Mouse (Mus musculus) WW6 (cell line): ENCODE results near the gene Bcar3.

Experiments
- DNase-seq: peaks from one replicate; pipeline ENCODE4 v3.0.0-alpha.2; 2013; ENCODE audit warnings: low read depth, low spot score

Gene Bcar3

DNA sequence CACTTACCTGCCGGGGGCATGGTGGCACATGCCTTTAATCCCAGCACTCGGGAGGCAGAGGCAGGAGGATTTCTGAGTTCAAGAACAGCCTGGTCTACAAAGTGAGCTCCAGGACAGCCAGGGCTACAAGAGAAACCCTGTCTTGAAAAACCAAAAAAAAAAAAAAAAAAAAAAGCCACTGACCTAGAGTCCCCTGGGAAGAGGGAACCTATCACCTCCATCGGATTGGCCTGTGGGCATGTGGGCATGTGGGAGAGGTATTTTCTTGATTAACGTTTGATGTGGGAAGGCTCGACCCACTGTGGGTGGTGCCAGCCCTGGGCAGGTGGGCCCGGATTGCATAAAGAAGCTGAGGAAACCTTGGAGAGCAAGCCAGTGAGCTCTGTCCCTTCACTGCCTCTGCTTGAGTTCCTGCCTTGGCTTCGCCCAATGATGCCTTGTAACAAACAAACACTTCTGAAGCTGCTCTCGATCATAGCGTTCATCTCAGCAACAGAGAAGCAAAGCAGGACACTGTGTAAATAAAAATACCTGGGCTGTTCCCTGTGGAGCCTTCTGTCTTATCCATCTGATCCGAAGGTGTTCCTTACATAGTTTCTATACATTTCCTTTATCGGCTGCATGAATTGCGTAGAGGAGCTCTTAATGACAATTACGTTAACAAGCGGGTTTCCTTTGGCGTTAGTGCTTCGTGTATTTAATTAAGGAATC, 124.8 kb downstream of the Bcar3 start:
- DNase-seq: no peak

DNA sequence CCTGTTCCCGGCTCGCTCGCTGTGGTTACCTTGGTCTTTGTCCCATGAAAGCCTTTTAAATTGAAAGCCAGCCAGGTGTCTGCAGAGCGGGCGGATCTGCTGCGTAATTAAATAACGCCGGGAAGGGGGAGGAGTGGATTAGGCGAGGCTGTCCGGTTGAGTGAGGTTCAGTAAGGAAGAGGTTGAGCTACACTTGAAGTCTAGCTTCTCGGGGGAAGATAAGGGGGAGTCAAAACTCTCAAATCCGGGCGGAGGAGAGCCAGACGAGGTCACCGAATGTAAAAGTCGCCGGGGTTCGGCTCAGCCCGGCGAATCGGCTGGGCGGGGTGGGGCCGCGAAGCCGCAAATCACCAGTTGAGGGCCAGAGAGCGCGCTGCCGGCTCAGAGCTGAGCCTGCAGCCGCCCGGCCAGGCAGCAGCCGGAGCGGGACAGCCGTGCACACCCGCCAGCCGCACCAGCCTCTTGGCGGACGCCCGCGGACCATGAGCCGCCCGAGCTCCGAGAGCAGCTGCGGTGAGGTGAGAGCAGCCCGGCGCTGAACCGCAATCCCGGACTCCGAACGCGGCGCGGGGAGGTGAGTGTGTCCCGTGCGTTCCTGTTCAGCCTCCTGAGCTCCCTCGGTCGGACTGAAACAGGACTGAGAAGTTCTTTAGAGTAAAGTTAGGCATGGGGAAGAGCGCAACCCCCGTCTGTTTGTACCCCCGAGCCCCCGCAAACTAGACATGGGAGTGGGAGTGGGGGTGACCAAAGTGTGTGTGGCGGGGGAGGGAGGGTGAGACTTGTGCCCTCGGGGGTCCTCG, 125.9 kb downstream of the Bcar3 start:
- peak; percentile 58 for DNase-seq

- no peak for DNase-seq
These were observed 126.5 kb downstream of the Bcar3 start for GRCm38 (mm10) chr3:122420410-122420774.

GRCm38 (mm10) chr3:122421042-122421702, 127.2 kb downstream of the Bcar3 start:
- DNase-seq: no peak

- DNase-seq: no peak
These were observed 127.9 kb downstream of the Bcar3 start for GRCm38 (mm10) chr3:122421802-122422201.

GRCm38 (mm10) chr3:122422276-122422675, 128.3 kb downstream of the Bcar3 start:
- DNase-seq: no peak

- DNase-seq: no peak
These were observed 129.7 kb downstream of the Bcar3 start for GRCm38 (mm10) chr3:122423643-122424042.

- DNase-seq: no peak
These were observed 134.4 kb downstream of the Bcar3 start for GRCm38 (mm10) chr3:122428325-122428821.

- DNase-seq: no peak
These were observed 137.0 kb downstream of the Bcar3 start for GRCm38 (mm10) chr3:122430780-122431497.

GRCm38 (mm10) chr3:122432811-122433406, 139.0 kb downstream of the Bcar3 start:
- DNase-seq: peak; percentile 54

DNA sequence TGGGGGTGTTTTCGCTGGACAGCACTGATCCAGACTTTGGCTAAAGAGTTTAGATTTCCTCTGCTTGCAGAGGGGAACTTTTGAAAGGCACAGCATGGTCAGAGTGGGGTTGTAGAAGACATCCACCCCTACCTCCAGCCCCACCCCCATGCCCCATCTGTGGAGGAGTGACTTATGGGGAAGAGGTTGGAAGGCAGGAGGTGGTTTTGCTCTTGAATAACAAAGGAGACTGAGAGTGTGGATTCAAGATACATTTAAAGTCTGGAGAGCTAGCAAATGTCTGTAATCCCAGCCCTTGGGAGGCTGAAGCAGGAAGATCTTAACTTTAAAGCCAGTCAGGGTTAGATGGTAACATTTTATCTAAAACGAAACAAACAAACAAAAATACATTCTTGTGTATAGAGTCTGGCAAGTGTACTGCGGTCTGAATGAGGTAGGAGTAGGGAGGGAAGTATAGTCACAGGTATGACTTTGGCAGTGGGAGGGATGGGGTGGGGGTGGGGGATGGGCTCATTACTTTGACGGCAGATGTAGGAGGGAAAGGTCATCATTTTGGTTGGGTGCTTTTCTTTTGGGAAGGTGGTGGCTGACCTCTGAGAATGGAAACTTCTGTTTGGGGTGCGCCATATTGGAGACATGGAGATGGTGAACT, 140.2 kb downstream of the Bcar3 start:
- DNase-seq: peak; percentile 79

GRCm38 (mm10) chr3:122434983-122435935, 141.3 kb downstream of the Bcar3 start:
- no peak for DNase-seq

DNA sequence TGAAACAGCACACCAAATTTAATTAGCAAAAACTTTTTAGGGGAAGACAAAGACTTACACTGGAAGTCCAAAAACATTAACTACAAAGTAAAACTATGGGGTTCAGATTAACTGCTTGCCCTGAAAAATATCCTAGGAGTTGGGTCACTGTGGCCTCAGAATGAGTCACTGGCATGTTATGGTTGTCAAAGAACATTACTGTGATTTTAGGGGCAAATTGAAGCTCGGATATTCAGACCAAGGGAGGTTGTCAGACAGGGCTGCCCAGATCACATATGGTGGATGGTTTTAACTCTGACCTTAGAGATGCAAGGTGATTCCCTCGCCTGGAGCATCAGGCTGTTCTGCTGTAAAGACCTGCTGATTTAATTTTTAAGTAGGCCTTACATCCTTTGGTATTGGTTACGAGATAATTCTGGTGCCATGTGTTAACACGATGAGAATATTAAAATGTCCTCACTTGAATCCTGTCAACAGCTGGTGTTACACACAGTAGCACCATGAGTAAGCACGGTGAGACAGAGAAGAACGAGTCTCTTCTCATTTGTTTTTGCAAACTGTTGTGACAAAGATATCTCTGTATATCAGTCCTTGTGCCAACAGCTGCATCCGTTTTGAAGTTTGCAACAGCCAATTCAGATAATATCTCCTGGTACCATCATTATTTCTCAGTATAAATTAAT, 144.3 kb downstream of the Bcar3 start:
- DNase-seq: no peak

- no peak for DNase-seq
These were observed 151.8 kb downstream of the Bcar3 start for GRCm38 (mm10) chr3:122445696-122446095.

DNA sequence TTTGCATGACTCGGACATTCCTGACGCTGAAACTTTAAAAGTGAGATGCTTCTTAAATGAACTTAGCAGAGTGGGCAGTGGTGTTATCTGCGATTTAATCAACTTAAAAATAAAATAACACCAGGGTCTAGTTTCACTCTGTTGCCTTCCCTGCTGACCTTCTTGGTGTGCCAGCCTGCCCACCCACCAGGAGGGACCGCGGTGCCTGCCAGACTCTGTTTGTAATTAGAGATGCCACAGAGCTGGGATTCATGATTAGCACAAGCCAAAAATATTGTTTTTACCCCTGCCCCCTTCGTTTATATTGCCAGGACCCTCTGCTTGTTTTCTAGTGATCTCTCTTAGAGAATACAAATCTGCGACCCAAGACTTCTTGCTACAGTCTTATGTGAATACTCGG, 152.7 kb downstream of the Bcar3 start:
- no peak for DNase-seq

- DNase-seq: no peak
These were observed 154.3 kb downstream of the Bcar3 start for GRCm38 (mm10) chr3:122448196-122448595.

GRCm38 (mm10) chr3:122450041-122450440, 156.1 kb downstream of the Bcar3 start:
- DNase-seq: no peak

DNA sequence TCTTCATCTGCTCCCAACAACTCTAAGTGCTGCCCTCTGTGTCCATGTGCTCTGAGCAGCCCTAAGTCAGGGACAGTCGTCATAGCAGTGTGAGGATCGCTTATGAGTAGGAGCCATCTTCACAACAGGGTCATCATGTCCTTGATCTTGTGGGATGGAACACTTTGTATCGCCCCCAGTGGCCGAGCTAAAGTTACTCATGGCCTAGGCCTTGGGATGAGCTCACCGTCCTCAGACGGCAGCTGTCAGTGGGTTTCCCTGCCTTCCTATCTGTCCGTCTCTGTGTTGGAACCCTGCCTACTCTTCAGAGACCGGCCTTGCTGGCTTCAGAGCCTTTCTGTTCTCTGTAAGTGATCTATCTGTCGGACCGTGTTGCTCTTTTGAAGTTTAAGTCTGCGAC, 159.9 kb downstream of the Bcar3 start:
- no peak for DNase-seq

DNA sequence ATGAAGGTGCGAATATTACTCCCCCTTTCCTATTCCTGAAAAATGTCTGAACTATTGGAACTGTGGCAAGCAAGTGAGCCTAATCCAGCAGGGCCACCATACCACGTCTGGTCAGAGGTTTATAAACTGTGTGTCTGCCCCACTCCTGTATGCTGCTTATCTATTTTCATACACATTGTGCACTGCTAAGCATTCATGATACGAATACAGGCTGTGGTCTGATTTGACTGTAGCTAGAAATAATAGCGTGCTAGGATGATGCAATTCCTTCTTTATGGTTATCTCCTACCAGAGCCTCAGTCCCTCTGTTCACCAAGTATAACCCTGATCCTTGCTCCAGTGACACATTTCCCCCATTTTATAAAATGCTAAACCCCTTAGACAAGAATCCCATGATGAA, 162.2 kb downstream of the Bcar3 start:
- no peak for DNase-seq
